Mouse (Mus musculus) megakaryocyte, embryonic 14.5 days (primary cell): ENCODE data around the gene Ccdc62. TPM values are rescaled to one million over a fixed set of nuclear protein-coding genes. Genes with fewer than 3 reads are reported as not detected.

Experiments used
- H3K27me3 ChIP-seq: replicated peaks from 2 replicates; pipeline ENCODE3; 2012; ENCODE audit warnings: inconsistent platforms
- H3K36me3 ChIP-seq: replicated peaks from 2 replicates; pipeline ENCODE3; 2012; ENCODE audit warnings: low read length, inconsistent platforms, mixed read lengths
- H3K4me1 ChIP-seq: 2 replicates; pipeline ENCODE4 v1.6.1; 2012; ENCODE audit warnings: inconsistent platforms
- H3K4me3 ChIP-seq: replicated peaks from 2 replicates; pipeline ENCODE3; 2012; ENCODE audit warnings: moderate library complexity, mild to moderate bottlenecking, inconsistent platforms
- H3K9me3 ChIP-seq: 2 replicates; pipeline ENCODE4 v1.6.1; 2012; ENCODE audit warnings: inconsistent platforms
- FLI1 ChIP-seq: IDR thresholded peaks from 2 replicates; pipeline ENCODE4 v1.6.1; 2012; ENCODE audit warnings: low read length, inconsistent platforms, mixed read lengths
- GATA1 ChIP-seq: IDR thresholded peaks from 3 replicates; pipeline ENCODE4 v1.6.1; 2012; ENCODE audit warnings: mixed read lengths, low read length, inconsistent platforms, borderline replicate concordance
- polyA plus RNA-seq: library from polyadenylated mRNA; stranded (reverse); fragments of >175 nt; gene quantifications from 2 replicates; pipeline ENCODE4 v1.2.3, GENCODE M21; 2012; ENCODE audit warnings: low replicate concordance; ENCODE audit not compliant: insufficient read depth

The Ccdc62 gene
- polyA plus RNA-seq = 2.1 TPM in 1 of 2 replicates, not detected in the other

GRCm38 (mm10) chr5:123930508-123930989, at the start of gene Ccdc62:
Gene Ccdc62, plus strand, starts transcription at chr5:123930679.
- no peak for TF ChIP-seq FLI1
- no peak for TF ChIP-seq GATA1
- H3K4me3 ChIP-seq = peak within 1 kb of the TSS; percentile 99
- no peaks in the 10 kb centered on the region for H3K27me3 ChIP-seq
- peaks cover 34% of the 10 kb centered on the region for H3K36me3 ChIP-seq
- H3K9me3 ChIP-seq = no peaks in the 10 kb centered on the region
- H3K4me1 ChIP-seq = peaks cover 33% of the 10 kb centered on the region

- TF ChIP-seq GATA1 (no peak), FLI1 (no peak)
- H3K4me3 ChIP-seq = no peak overlapping the region
- no peaks in the 10 kb centered on the region for H3K9me3 ChIP-seq
- no peaks in the 10 kb centered on the region for H3K36me3 ChIP-seq
- peaks cover 31% of the 10 kb centered on the region for H3K4me1 ChIP-seq
- H3K27me3 ChIP-seq = peaks cover 40% of the 10 kb centered on the region
Observed at GRCm38 (mm10) chr5:123880778-123881177, 49.7 kb upstream of the Ccdc62 start.

- peaks cover 19% of the 10 kb centered on the region for H3K27me3 ChIP-seq
- no peaks in the 10 kb centered on the region for H3K36me3 ChIP-seq
- H3K4me1 ChIP-seq = peaks cover 27% of the 10 kb centered on the region
- no peaks in the 10 kb centered on the region for H3K9me3 ChIP-seq
- TF ChIP-seq GATA1 (no peak), FLI1 (no peak)
- H3K4me3 ChIP-seq = no peak overlapping the region
Observed at GRCm38 (mm10) chr5:123883891-123884290, 46.6 kb upstream of the Ccdc62 start.

GRCm38 (mm10) chr5:123884332-123884731, 46.1 kb upstream of the Ccdc62 start:
- Histone ChIP-seq H3K36me3 (no peaks in the 10 kb centered on the region), H3K4me1 (peaks cover 26% of the 10 kb centered on the region), H3K27me3 (peaks cover 15% of the 10 kb centered on the region), H3K9me3 (no peaks in the 10 kb centered on the region), H3K4me3 (no peak overlapping the region)
- TF ChIP-seq GATA1 (no peak), FLI1 (no peak)

- Histone ChIP-seq H3K9me3 (no peaks in the 10 kb centered on the region), H3K36me3 (no peaks in the 10 kb centered on the region), H3K4me1 (peaks cover 23% of the 10 kb centered on the region), H3K27me3 (peaks cover 6% of the 10 kb centered on the region), H3K4me3 (no peak overlapping the region)
- no peak for TF ChIP-seq GATA1
- no peak for TF ChIP-seq FLI1
Observed at GRCm38 (mm10) chr5:123886365-123886764, 44.1 kb upstream of the Ccdc62 start.

- H3K9me3 ChIP-seq = no peaks in the 10 kb centered on the region
- H3K27me3 ChIP-seq = peaks cover 2% of the 10 kb centered on the region
- H3K36me3 ChIP-seq = no peaks in the 10 kb centered on the region
- no peak overlapping the region for H3K4me3 ChIP-seq
- H3K4me1 ChIP-seq = peaks cover 11% of the 10 kb centered on the region
- TF ChIP-seq FLI1 (no peak), GATA1 (no peak)
Observed at GRCm38 (mm10) chr5:123890312-123890711, 40.2 kb upstream of the Ccdc62 start.

- Histone ChIP-seq H3K9me3 (no peaks in the 10 kb centered on the region), H3K27me3 (peaks cover 2% of the 10 kb centered on the region), H3K4me1 (peaks cover 11% of the 10 kb centered on the region), H3K36me3 (no peaks in the 10 kb centered on the region), H3K4me3 (no peak overlapping the region)
- TF ChIP-seq GATA1 = no peak
- no peak for TF ChIP-seq FLI1
Observed at GRCm38 (mm10) chr5:123890987-123891386, 39.5 kb upstream of the Ccdc62 start.

- H3K27me3 ChIP-seq = peaks cover 2% of the 10 kb centered on the region
- TF ChIP-seq GATA1 (no peak), FLI1 (no peak)
- H3K36me3 ChIP-seq = no peaks in the 10 kb centered on the region
- H3K4me1 ChIP-seq = peaks cover 11% of the 10 kb centered on the region
- peak overlapping the region; percentile 83 for H3K4me3 ChIP-seq
- H3K9me3 ChIP-seq = no peaks in the 10 kb centered on the region
Observed at GRCm38 (mm10) chr5:123891669-123892068, 38.8 kb upstream of the Ccdc62 start.

GRCm38 (mm10) chr5:123893520-123893919, 37.0 kb upstream of the Ccdc62 start:
- Histone ChIP-seq H3K27me3 (peaks cover 2% of the 10 kb centered on the region), H3K4me1 (peaks cover 19% of the 10 kb centered on the region), H3K9me3 (no peaks in the 10 kb centered on the region), H3K4me3 (no peak overlapping the region), H3K36me3 (no peaks in the 10 kb centered on the region)
- TF ChIP-seq FLI1 (no peak), GATA1 (no peak)

GRCm38 (mm10) chr5:123896395-123896794, 34.1 kb upstream of the Ccdc62 start:
- no peaks in the 10 kb centered on the region for H3K36me3 ChIP-seq
- no peaks in the 10 kb centered on the region for H3K27me3 ChIP-seq
- peaks cover 15% of the 10 kb centered on the region for H3K4me1 ChIP-seq
- no peaks in the 10 kb centered on the region for H3K9me3 ChIP-seq
- TF ChIP-seq FLI1 (no peak), GATA1 (no peak)
- H3K4me3 ChIP-seq = no peak overlapping the region

GRCm38 (mm10) chr5:123897352-123897751, 33.1 kb upstream of the Ccdc62 start:
- Histone ChIP-seq H3K4me3 (no peak overlapping the region), H3K9me3 (no peaks in the 10 kb centered on the region), H3K36me3 (no peaks in the 10 kb centered on the region), H3K27me3 (no peaks in the 10 kb centered on the region), H3K4me1 (peaks cover 10% of the 10 kb centered on the region)
- no peak for TF ChIP-seq GATA1
- TF ChIP-seq FLI1 = no peak
